Mouse (Mus musculus): Measurements from ENCODE around the gene Svs3a.
"Not testable (repeated sequence)": the region's sequence is repeated elsewhere in the genome, so short reads cannot be mapped to it uniquely, and the experiment has no call there.

The Svs3a gene

DNA sequence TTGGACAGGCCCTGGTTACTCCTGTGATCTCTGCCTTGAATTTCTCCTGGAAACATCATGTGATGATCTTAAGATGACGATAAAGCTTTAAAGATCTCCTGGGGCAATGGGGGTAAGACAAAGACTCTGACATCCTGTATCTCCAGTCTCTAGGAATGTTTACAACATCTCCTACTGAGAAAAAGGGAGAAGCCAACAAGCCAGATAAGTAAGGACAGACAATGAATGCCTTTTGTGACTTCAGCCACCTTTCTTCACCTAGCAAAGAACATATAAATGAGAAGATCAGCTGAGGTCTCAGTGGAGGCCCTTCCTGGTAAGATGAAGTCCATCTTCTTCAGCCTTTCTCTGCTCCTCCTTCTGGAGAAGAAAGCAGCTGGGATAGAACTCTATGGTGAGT lies at the start of gene Svs3a:
TSS of gene Svs3a (plus strand) at position 301 of the 400 bp plus-strand sequence.
- DNase-seq (ENCODE audit: low read depth, low spot score): not testable (repeated sequence)

GRCm38 (mm10) chr2:164256540-164256939 lies 32.5 kb upstream of the Svs3a start, which contains the start of gene Svs3b:
TSS of gene Svs3b (minus strand) at chr2:164256640.
- not testable (repeated sequence) for DNase-seq (ENCODE audit: low read depth, low spot score)

GRCm38 (mm10) chr2:164278359-164278758 lies 10.7 kb upstream of the Svs3a start, which contains the start of gene Svs4:
TSS of gene Svs4 (minus strand) at chr2:164278459.
- DNase-seq (ENCODE audit: low read depth, low spot score): no peak

DNA sequence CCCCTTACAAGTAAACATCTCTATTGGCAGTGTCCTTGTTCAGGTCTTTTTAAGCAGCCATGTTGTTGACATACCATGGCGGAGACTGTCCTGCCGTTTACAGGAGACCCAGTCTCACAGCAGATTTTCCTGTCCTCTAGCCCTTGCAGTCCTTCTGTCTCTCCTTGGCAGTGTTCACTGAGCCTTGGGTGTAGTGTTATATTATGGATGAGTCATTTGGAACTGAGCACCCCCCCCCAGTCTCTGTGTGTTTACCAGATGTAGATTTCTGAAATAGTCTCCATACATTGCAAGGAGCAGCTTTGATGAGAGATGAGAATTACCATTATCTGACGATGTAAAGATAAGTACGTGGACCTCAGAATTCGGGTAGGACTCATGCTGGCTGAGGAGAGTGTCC lies 23.5 kb downstream of the Svs3a start:
- DNase-seq (ENCODE audit: low read depth, low spot score): no peak

GRCm38 (mm10) chr2:164315460-164315859 lies 26.4 kb downstream of the Svs3a start:
- DNase-seq (ENCODE audit: low read depth, low spot score): not testable (repeated sequence)

GRCm38 (mm10) chr2:164316451-164316850 lies 27.4 kb downstream of the Svs3a start, which contains the start of gene Svs6:
TSS of gene Svs6 (plus strand) at chr2:164316751.
- not testable (repeated sequence) for DNase-seq (ENCODE audit: low read depth, low spot score)

DNA sequence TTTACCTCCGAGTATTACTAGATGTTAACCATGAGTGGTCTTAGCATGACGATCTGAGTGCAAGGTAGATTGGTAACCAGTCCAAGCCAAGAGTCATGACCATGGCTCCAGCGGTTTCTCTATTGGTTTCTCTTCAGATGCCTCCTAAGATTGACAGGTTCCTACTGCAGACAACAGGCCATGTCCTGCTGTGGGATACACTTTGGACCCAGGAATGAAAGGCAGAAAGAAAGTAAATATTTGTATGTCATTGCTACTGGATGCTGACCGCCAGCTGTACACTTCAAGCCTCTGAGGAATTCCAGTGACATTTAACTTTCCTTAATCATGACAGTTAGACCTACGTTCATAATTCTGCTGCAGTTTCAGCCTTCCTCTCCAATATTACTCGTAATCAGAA lies 31.9 kb downstream of the Svs3a start:
- no peak for DNase-seq (ENCODE audit: low read depth, low spot score)

- DNase-seq (ENCODE audit: low read depth, low spot score): not testable (repeated sequence)
Observed at GRCm38 (mm10) chr2:164332440-164332839, 43.4 kb downstream of the Svs3a start, which contains the start of gene Svs5. TSS of gene Svs5 (plus strand) at chr2:164332740.

All from R1 (cell line).